Mouse (Mus musculus) urinary bladder, adult 2 months (tissue): Measurements from ENCODE around the gene Efs. TPM values are rescaled to one million over a fixed set of nuclear protein-coding genes. Genes with fewer than 3 reads are reported as not detected.

Source experiments
- DNase-seq: peaks from one replicate; pipeline ENCODE4 v3.0.0; 2022; ENCODE audit warnings: low spot score
- polyA plus RNA-seq: library from polyadenylated mRNA; depleted of rRNA; stranded (reverse); fragments of >200 nt; gene quantifications from 2 replicates; pipeline ENCODE4 v1.2.3, GENCODE M21; 2012

Efs gene
- polyA plus RNA-seq, 1 experiment, result 46.6 TPM

GRCm38 (mm10) chr14:54924641-54925348, 1.1 kb downstream of the Efs start:
- DNase-seq, result peak; percentile 46

- DNase-seq, result no peak
Observed at GRCm38 (mm10) chr14:54920076-54920685, 5.7 kb downstream of the Efs start.

GRCm38 (mm10) chr14:54913343-54913742, 12.6 kb downstream of the Efs start:
- DNase-seq, result no peak

GRCm38 (mm10) chr14:54912886-54913285, 13.0 kb downstream of the Efs start, which contains the start of gene Slc22a17:
TSS of gene Slc22a17 (minus strand) at chr14:54913132.
- DNase-seq, result peak; percentile 54

- DNase-seq, result no peak
Observed at GRCm38 (mm10) chr14:54912109-54912850, 13.6 kb downstream of the Efs start.

- no peak for DNase-seq
Observed at GRCm38 (mm10) chr14:54908682-54909081, 17.2 kb downstream of the Efs start.

GRCm38 (mm10) chr14:54903641-54904040, 22.3 kb downstream of the Efs start:
- DNase-seq, result no peak

GRCm38 (mm10) chr14:54900383-54900782, 25.5 kb downstream of the Efs start:
- DNase-seq, result no peak

- DNase-seq, result no peak
Observed at GRCm38 (mm10) chr14:54897445-54897844, 28.5 kb downstream of the Efs start.

- no peak for DNase-seq
Observed at GRCm38 (mm10) chr14:54894296-54895151, 31.4 kb downstream of the Efs start.

GRCm38 (mm10) chr14:54893651-54894181, 32.2 kb downstream of the Efs start:
- peak; percentile 93 for DNase-seq

GRCm38 (mm10) chr14:54892200-54892599, 33.7 kb downstream of the Efs start, which contains the start of gene Pabpn1:
TSS of gene Pabpn1 (plus strand) at chr14:54892500.
- no peak for DNase-seq

GRCm38 (mm10) chr14:54885309-54885708, 40.6 kb downstream of the Efs start:
- DNase-seq, result no peak

- DNase-seq, result no peak
Observed at GRCm38 (mm10) chr14:54884022-54884712, 41.8 kb downstream of the Efs start.

GRCm38 (mm10) chr14:54883154-54884021, 42.5 kb downstream of the Efs start, which contains the start of the genes Bcl2l2 and Gm20521:
TSS of gene Bcl2l2 (plus strand) at chr14:54883377.
TSS of gene Gm20521 (plus strand) at chr14:54883441.
- peak; percentile 66 for DNase-seq

GRCm38 (mm10) chr14:54877048-54877715, 48.7 kb downstream of the Efs start, which contains the start of gene Ppp1r3e:
TSS of gene Ppp1r3e (minus strand) at chr14:54877550.
- peak; percentile 74 for DNase-seq

- DNase-seq, result peak; percentile 87
Observed at GRCm38 (mm10) chr14:54876539-54877047, 49.3 kb downstream of the Efs start.

- DNase-seq, result no peak
Observed at GRCm38 (mm10) chr14:54875844-54876538, 49.9 kb downstream of the Efs start.
